Comparison of ENCODE assay signal across 9 mouse cellular contexts in genomic region chr2:163599226-163599625, GRCm38 (mm10). TPM values are rescaled to one million over a fixed set of nuclear protein-coding genes. Genes with fewer than 3 reads are reported as not detected.
A peak's percentile ranks its signal among the peaks of the same experiment; 100 is the strongest.
DNase-seq lines count a peak whose midpoint lies in the region; ATAC-seq and TF ChIP-seq lines count a peak whose summit lies in the region.
"Had no signal": no experiment of that assay in that cellular context is flagged by ENCODE, and none has a peak within 500 bp of the region (broad histone marks: within the 10 kb centered on the region; RNA-seq: fewer than 3 reads in every experiment).

No protein-coding gene starts in this region.

- H3K36me3 ChIP-seq in neural tube, embryonic 15.5 days: no peaks in the 10 kb centered on the region
- no peaks in the 10 kb centered on the region for H3K36me3 ChIP-seq in liver, adult 2 months (ENCODE audit: control insufficient read depth, insufficient read depth, low read length)
- H3K36me3 ChIP-seq: neural tube, embryonic 12.5 days had no signal

- H3K4me2 ChIP-seq in neural tube, embryonic 15.5 days: no peak overlapping the region
- H3K4me2 ChIP-seq: neural tube, embryonic 12.5 days had no signal

- TF ChIP-seq POLR2A in liver, adult 2 months (IDR thresholded peaks at IDR 0.05; ENCODE audit: extremely low read depth, insufficient read depth, low read length): no peak

- DNase-seq in cerebellum, adult 11 months: peak; percentile 53
- DNase-seq in neural tube, embryonic 10.5 days (ENCODE audit: extremely low spot score, low spot score): peak; percentile 68
- peak; percentile 38 for DNase-seq in cerebellum, adult 11-12 months
- DNase-seq in gastrocnemius, adult 8-10 months (ENCODE audit: low spot score in 2 of 2): peak; percentile 32 to 36
- peak; percentile 67 for DNase-seq in liver, adult 2 months (ENCODE audit: extremely low read depth, low read depth, low spot score)
- DNase-seq in retina, postnatal 1 day: peak; percentile 75

- H3K79me2 ChIP-seq in liver, adult 2 months (ENCODE audit: control insufficient read depth, insufficient read depth, low read length): peaks cover 12% of the 10 kb centered on the region; the same call in 1 of the 2 replicates

- no peak overlapping the region for H3K9ac ChIP-seq in neural tube, embryonic 15.5 days (replicated peaks)
- no peak overlapping the region for H3K9ac ChIP-seq in liver, adult 2 months (ENCODE audit: low read depth, low read length)
- H3K9ac ChIP-seq: neural tube, embryonic 12.5 days had no signal

- no peaks in the 10 kb centered on the region; the same call in 1 of the 2 replicates for H3K27me3 ChIP-seq in neural tube, embryonic 15.5 days (replicated peaks)
- no peaks in the 10 kb centered on the region for H3K27me3 ChIP-seq in liver, adult 2 months (ENCODE audit: control insufficient read depth, insufficient read depth, low read length)
- H3K27me3 ChIP-seq: neural tube, embryonic 12.5 days had no signal

- no peaks in the 10 kb centered on the region for H3K9me3 ChIP-seq in neural tube, embryonic 15.5 days (replicated peaks)
- H3K9me3 ChIP-seq: neural tube, embryonic 12.5 days had no signal

- no peak overlapping the region for H3K27ac ChIP-seq in neural tube, embryonic 15.5 days (replicated peaks)
- H3K27ac ChIP-seq in liver, adult 2 months (replicated peaks; ENCODE audit: insufficient read depth, low read depth, low read length): no peak overlapping the region
- H3K27ac ChIP-seq: neural tube, embryonic 12.5 days had no signal

- peak; percentile 91 for TF ChIP-seq CTCF in liver, adult 2 months (IDR thresholded peaks at IDR 0.05; ENCODE audit: low read depth, low read length)

- H3K4me3 ChIP-seq in neural tube, embryonic 15.5 days (replicated peaks): no peak overlapping the region
- no peak overlapping the region for H3K4me3 ChIP-seq in liver, adult 2 months (ENCODE audit: insufficient read depth, low read depth, low read length)
- H3K4me3 ChIP-seq: neural tube, embryonic 12.5 days had no signal

- ATAC-seq in cerebellum, adult (ENCODE audit: insufficient number of reproducible peaks, low FRiP score, low TSS enrichment): no peak
- ATAC-seq in neural tube, embryonic 15.5 days (ENCODE audit: low FRiP score): no peak

- peaks cover 23% of the 10 kb centered on the region for H3K4me1 ChIP-seq in neural tube, embryonic 15.5 days
- peaks cover 32% of the 10 kb centered on the region for H3K4me1 ChIP-seq in liver, adult 2 months (ENCODE audit: control insufficient read depth, insufficient read depth, low read length)

- WGBS in neural tube, embryonic 15.5 days: 4% methylated on average over 1 of the region's 1 CpGs
- WGBS in liver, adult 2 months: 4% methylated on average over 1 of the region's 1 CpGs

RNA-seq across cellular contexts. Expression of gene Ttpal, which starts 2.9 kb away (rescaled TPM):
- polyA plus RNA-seq in neural tube, embryonic 15.5 days (2015; fragmentation: Nextera tagmentation; extraction: Ambion mirVana): 37.5 and 39.1 TPM in 2 replicates
- total RNA-seq in gastrocnemius, adult 8-10 months (2022): 1 to 10 TPM; 3.1 to 5.2 (median 3.4) TPM
- total RNA-seq in liver, adult 2 months (2014; rRNA removed): 9.3 and 9.7 TPM in 2 replicates
- polyA plus RNA-seq in liver, adult 2 months (2012; rRNA removed): 8.1 and 12.4 TPM in 2 replicates

RNA-seq across cellular contexts. Expression of gene Serinc3, which starts 45.7 kb away (rescaled TPM):
- 33.6 and 41.2 TPM in 2 replicates for polyA plus RNA-seq in neural tube, embryonic 15.5 days (2015; fragmentation: Nextera tagmentation; extraction: Ambion mirVana)
- 100 to 1,000 TPM in 3 of 4 experiments, 10 to 100 TPM in 1; 88.8 to 135 (median 117) TPM for total RNA-seq in gastrocnemius, adult 8-10 months (2022)
- total RNA-seq in liver, adult 2 months (2014; rRNA removed): 123 TPM in 2 replicates
- 122 and 124 TPM in 2 replicates for polyA plus RNA-seq in liver, adult 2 months (2012; rRNA removed)

RNA-seq across cellular contexts. Expression of gene Pkig, which starts 59.0 kb away (rescaled TPM):
- 107 and 110 TPM in 2 replicates for polyA plus RNA-seq in neural tube, embryonic 15.5 days (2015; fragmentation: Nextera tagmentation; extraction: Ambion mirVana)
- total RNA-seq in gastrocnemius, adult 8-10 months (2022): 100 to 1,000 TPM; 102 to 111 (median 107) TPM
- total RNA-seq in liver, adult 2 months (2014; rRNA removed): 13.2 and 17.2 TPM in 2 replicates
- 35.0 and 35.2 TPM in 2 replicates for polyA plus RNA-seq in liver, adult 2 months (2012; rRNA removed)
